Mouse (Mus musculus) layer of hippocampus, postnatal 14 days (tissue): ENCODE results near the gene Ppp4r4. TPM values are rescaled to one million over a fixed set of nuclear protein-coding genes. Genes with fewer than 3 reads are reported as not detected.
"Not testable (repeated sequence)": the region's sequence is repeated elsewhere in the genome, so short reads cannot be mapped to it uniquely, and the experiment has no call there.

Source experiments
- DNase-seq, 2 experiments: peaks; one replicate each; pipeline ENCODE4 v3.0.0; 2021 to 2022; ENCODE audit warnings: low spot score in 2 of 2, mixed read lengths in 1 of 2
- total RNA-seq, 2 experiments: library from RNA; stranded (reverse); gene quantifications; 2 replicates each; pipeline ENCODE4 v1.2.3; 2021

The Ppp4r4 gene
- total RNA-seq, 2 experiments from 2014 or later = 31.6 to 37.8 TPM

- DNase-seq = no peak
Measured at GRCm38 (mm10) chr12:103631203-103631612, 99.1 kb downstream of the Ppp4r4 start, which contains the start of gene Serpina10. Serpina10 (minus strand) TSS chr12:103631444.

GRCm38 (mm10) chr12:103634430-103634829 lies 102.3 kb downstream of the Ppp4r4 start:
- peak in 1 of 2 experiments; percentile 29 for DNase-seq

GRCm38 (mm10) chr12:103635846-103636245 lies 103.8 kb downstream of the Ppp4r4 start:
- no peak for DNase-seq

- peak; percentile 78 to 87 for DNase-seq
Measured at GRCm38 (mm10) chr12:103643336-103643735, 111.3 kb downstream of the Ppp4r4 start.

- no peak for DNase-seq
Measured at GRCm38 (mm10) chr12:103643818-103644217, 111.7 kb downstream of the Ppp4r4 start.

- no peak for DNase-seq
Measured at GRCm38 (mm10) chr12:103644601-103645000, 112.5 kb downstream of the Ppp4r4 start.

- DNase-seq = no peak
Measured at GRCm38 (mm10) chr12:103646314-103646713, 114.2 kb downstream of the Ppp4r4 start.

GRCm38 (mm10) chr12:103653836-103654235 lies 121.8 kb downstream of the Ppp4r4 start:
- DNase-seq = no peak

GRCm38 (mm10) chr12:103655123-103656044 lies 123.3 kb downstream of the Ppp4r4 start:
- DNase-seq = no peak

- DNase-seq = no peak
Measured at GRCm38 (mm10) chr12:103656848-103657626, 125.0 kb downstream of the Ppp4r4 start, which contains the start of gene Serpina6. Serpina6 (minus strand) TSS chr12:103657212.

- DNase-seq = no peak
Measured at GRCm38 (mm10) chr12:103657991-103658390, 125.9 kb downstream of the Ppp4r4 start.

- no peak for DNase-seq
Measured at GRCm38 (mm10) chr12:103659171-103659570, 127.1 kb downstream of the Ppp4r4 start.

GRCm38 (mm10) chr12:103660076-103660475 lies 128.0 kb downstream of the Ppp4r4 start:
- no peak for DNase-seq

GRCm38 (mm10) chr12:103662053-103662452 lies 130.0 kb downstream of the Ppp4r4 start:
- DNase-seq = not testable (repeated sequence)

Other genes starting within 250 kb of the Ppp4r4 start
- 1 to 10 TPM; 2.1 to 2.2 TPM for gene Fam181a, start 221.3 kb upstream of the Ppp4r4 start, total RNA-seq
- gene Asb2, start 176.3 kb upstream of the Ppp4r4 start, total RNA-seq = 1 to 10 TPM; 1.9 TPM
- 10 to 100 TPM; 45.3 to 47.3 TPM for gene Otub2, start 143.6 kb upstream of the Ppp4r4 start, total RNA-seq
- gene 9330161L09Rik, start 124.5 kb upstream of the Ppp4r4 start, total RNA-seq = 1 to 10 TPM; 2.0 to 3.4 TPM
- gene Ddx24, start 106.5 kb upstream of the Ppp4r4 start, total RNA-seq = 100 to 1,000 TPM; 166 to 196 TPM
- gene Ifi27, start 98.1 kb upstream of the Ppp4r4 start, total RNA-seq = 10 to 100 TPM; 54.1 to 54.8 TPM
- gene Ifi27l2a, start 88.6 kb upstream of the Ppp4r4 start, total RNA-seq = 1 to 10 TPM; 2.0 to 2.8 TPM
- gene Ifi27l2b, start 75.1 kb upstream of the Ppp4r4 start, total RNA-seq = not detected
- under 1 TPM in 1 of 2 experiments, not detected in 1; 0.09 TPM for gene Serpina10, start 99.2 kb downstream of the Ppp4r4 start, total RNA-seq
- gene Serpina6, start 124.9 kb downstream of the Ppp4r4 start, total RNA-seq = not detected
- not detected for gene Serpina16, start 143.9 kb downstream of the Ppp4r4 start, total RNA-seq
- not detected for gene Serpina1f, start 163.2 kb downstream of the Ppp4r4 start, total RNA-seq
- not detected for gene Serpina1d, start 241.3 kb downstream of the Ppp4r4 start, total RNA-seq